Mouse (Mus musculus) liver, embryonic 14.5 days (tissue): ENCODE data around the gene Snw1.

Source experiments
- CTCF ChIP-seq: IDR thresholded peaks from 2 replicates; pipeline ENCODE4 v1.5.1; 2016; ENCODE audit warnings: antibody characterized with exemption, low read depth, control low read depth
- EP300 ChIP-seq: IDR thresholded peaks from 2 replicates; pipeline ENCODE4 v1.6.1; 2016; ENCODE audit warnings: antibody characterized with exemption, low read depth

DNA sequence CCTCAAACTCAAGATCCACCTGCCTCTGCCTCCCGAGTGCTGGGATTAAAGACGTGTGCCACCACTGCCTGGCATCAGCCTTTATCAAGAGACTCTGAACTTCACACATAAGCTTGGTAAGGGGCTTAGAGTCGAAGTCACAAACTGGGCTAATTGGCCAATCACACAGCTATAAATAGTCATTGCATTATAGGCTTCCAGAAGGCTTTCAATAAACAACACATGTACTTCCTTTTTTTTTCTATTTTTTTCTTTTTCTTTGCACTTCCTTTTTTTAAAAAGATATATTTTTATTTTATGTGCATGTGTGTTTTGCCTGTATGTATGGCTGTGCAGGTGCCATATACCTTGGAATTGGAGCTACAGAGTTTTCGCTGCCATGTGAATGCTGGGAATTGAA is 56.7 kb downstream of the Snw1 start:
- no peak for TF ChIP-seq EP300
- no peak for TF ChIP-seq CTCF
